Mouse (Mus musculus) C2C12 (cell line): ENCODE results near the gene Kcne3. TPM values are rescaled to one million over a fixed set of nuclear protein-coding genes. Genes with fewer than 3 reads are reported as not detected.

Source experiments
- H3K27me3 ChIP-seq: one replicate; pipeline ENCODE4 v1.6.1; 2011; ENCODE audit not compliant: control insufficient read depth, insufficient read depth, insufficient read length
- H3K36me3 ChIP-seq: one replicate; pipeline ENCODE4 v1.6.1; 2011; ENCODE audit not compliant: control insufficient read depth, insufficient read depth
- H3K4me3 ChIP-seq: one replicate; pipeline ENCODE4 v1.5.1; 2011; ENCODE audit warnings: mild to moderate bottlenecking, control low read depth; ENCODE audit not compliant: poor library complexity, insufficient read depth, severe bottlenecking
- H3K79me2 ChIP-seq: one replicate; pipeline ENCODE4 v1.6.1; 2011; ENCODE audit not compliant: control insufficient read depth, insufficient read depth
- H3K79me3 ChIP-seq: one replicate; pipeline ENCODE4 v1.6.1; 2011; ENCODE audit warnings: low read depth, control low read depth
- H3ac ChIP-seq: one replicate; pipeline ENCODE3; 2011; ENCODE audit warnings: low read depth; ENCODE audit not compliant: control insufficient read depth, insufficient read length
- CEBPB ChIP-seq: IDR thresholded peaks from one replicate; pipeline ENCODE4 v1.6.1; 2011; ENCODE audit warnings: low read depth, mild to moderate bottlenecking, control low read depth, moderate library complexity
- CTCF ChIP-seq: IDR thresholded peaks from one replicate; pipeline ENCODE4 v1.5.1; 2011; ENCODE audit not compliant: control insufficient read depth, insufficient read depth, insufficient read length
- FOSL1 ChIP-seq: IDR thresholded peaks from one replicate; pipeline ENCODE4 v1.8.0; 2011; ENCODE audit warnings: mild to moderate bottlenecking, low read length; ENCODE audit not compliant: poor library complexity, insufficient read depth, severe bottlenecking
- MAX ChIP-seq: IDR thresholded peaks from one replicate; pipeline ENCODE4 v1.6.1; 2011; ENCODE audit warnings: mild to moderate bottlenecking, control low read depth
- MYOD1 ChIP-seq: IDR thresholded peaks from one replicate; pipeline ENCODE4 v1.6.1; 2011; ENCODE audit warnings: low read depth; ENCODE audit not compliant: control insufficient read depth, insufficient read length
- MYOG ChIP-seq: IDR thresholded peaks from one replicate; pipeline ENCODE4 v1.6.1; 2011; ENCODE audit not compliant: control insufficient read depth, insufficient read length; ENCODE audit errors: extremely low read depth
- USF1 ChIP-seq: IDR thresholded peaks from one replicate; pipeline ENCODE4 v1.6.1; 2011; ENCODE audit warnings: low read depth, mild to moderate bottlenecking, control low read depth, moderate library complexity
- polyA plus RNA-seq: library from polyadenylated mRNA; unstranded; fragments of >200 nt; fragmentation: generic; extraction: Trizol; gene quantifications from one replicate; pipeline ENCODE4 v1.2.1, GENCODE M21; 2012; ENCODE audit warnings: missing spikeins

Kcne3 gene
- polyA plus RNA-seq, 1 experiment, result not detected

DNA sequence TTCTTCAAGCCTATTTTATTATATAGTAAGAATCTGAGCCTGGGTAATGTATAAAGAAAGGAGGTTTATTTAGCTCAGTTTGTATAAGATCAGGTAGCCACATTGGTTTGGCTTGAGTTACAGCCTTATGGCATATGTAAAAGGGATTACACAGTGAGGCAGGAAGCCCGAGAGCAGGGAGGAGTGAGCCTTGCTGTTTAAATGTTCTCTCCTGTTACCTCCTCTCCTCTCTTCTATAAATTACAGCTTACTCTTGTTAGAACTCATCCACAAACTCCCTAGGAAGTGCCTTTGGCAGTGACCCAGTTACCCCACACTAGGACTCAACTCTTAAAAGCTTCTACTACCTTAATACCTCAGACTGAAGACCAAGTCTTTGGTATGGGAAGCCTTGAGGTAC is 55.4 kb downstream of the Kcne3 start:
- Histone ChIP-seq H3K4me3 (no peak overlapping the region), H3K79me2 (no peaks in the 10 kb centered on the region), H3ac (no peak overlapping the region), H3K79me3 (no peaks in the 10 kb centered on the region), H3K27me3 (no peaks in the 10 kb centered on the region), H3K36me3 (no peaks in the 10 kb centered on the region)
- no peak for TF ChIP-seq FOSL1
- no peak for TF ChIP-seq MYOG
- no peak for TF ChIP-seq USF1
- no peak for TF ChIP-seq CEBPB
- no peak for TF ChIP-seq CTCF
- no peak for TF ChIP-seq MAX
- TF ChIP-seq MYOD1, result no peak

DNA sequence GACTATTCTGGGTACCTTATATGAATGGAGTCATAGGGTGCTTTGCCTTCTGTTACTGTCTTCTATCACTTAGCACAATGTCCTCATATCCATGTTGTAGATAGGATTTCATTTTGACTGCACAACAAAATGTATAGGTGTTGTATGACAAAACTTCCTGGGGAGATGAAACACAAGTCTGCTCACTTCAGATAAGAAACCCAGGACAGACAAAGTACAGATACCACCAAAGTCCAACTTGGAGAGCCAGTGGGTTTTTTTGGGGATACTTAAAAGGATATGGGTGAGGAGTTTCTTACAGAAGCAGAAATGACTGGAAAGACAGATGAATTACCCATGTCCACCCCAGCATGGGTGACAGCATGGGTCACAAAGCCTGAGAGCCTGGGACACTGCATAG is 57.4 kb downstream of the Kcne3 start:
- no peaks in the 10 kb centered on the region for H3K36me3 ChIP-seq
- no peak overlapping the region for H3K4me3 ChIP-seq
- H3K79me2 ChIP-seq, result no peaks in the 10 kb centered on the region
- no peaks in the 10 kb centered on the region for H3K27me3 ChIP-seq
- H3ac ChIP-seq, result no peak overlapping the region
- H3K79me3 ChIP-seq, result no peaks in the 10 kb centered on the region
- TF ChIP-seq FOSL1 (no peak), USF1 (no peak), CTCF (no peak), MYOD1 (no peak), CEBPB (no peak), MYOG (no peak), MAX (no peak)

Other genes starting within 250 kb of the Kcne3 start
- gene Rnf169, start 196.1 kb upstream of the Kcne3 start, polyA plus RNA-seq, result 3.2 TPM
- not detected for gene Chrdl2, start 170.3 kb upstream of the Kcne3 start, polyA plus RNA-seq
- 19.8 TPM for gene Pold3, start 54.9 kb upstream of the Kcne3 start, polyA plus RNA-seq
- gene Lipt2, start 17.2 kb upstream of the Kcne3 start, polyA plus RNA-seq, result 5.6 TPM
- 0.90 TPM for gene Pgm2l1, start 50.9 kb downstream of the Kcne3 start, polyA plus RNA-seq
- 12.2 TPM for gene P4ha3, start 109.0 kb downstream of the Kcne3 start, polyA plus RNA-seq
- gene C2cd3, start 195.7 kb downstream of the Kcne3 start, polyA plus RNA-seq, result 7.8 TPM
- gene Ppme1, start 195.8 kb downstream of the Kcne3 start, polyA plus RNA-seq, result 44.2 TPM